Mouse (Mus musculus): ENCODE results near the gene Exd2. TPM values are rescaled to one million over a fixed set of nuclear protein-coding genes. Genes with fewer than 3 reads are reported as not detected.

Gene Exd2
- total RNA-seq, 2 experiments from 2014 or later: 108 to 112 TPM

- peak in 1 of 2 experiments; percentile 52 for DNase-seq (ENCODE audit: low spot score in 2 of 2)
These were observed 82.4 kb downstream of the Exd2 start for GRCm38 (mm10) chr12:80545310-80545709.

- peak in 1 of 2 experiments; percentile 48 for DNase-seq (ENCODE audit: low spot score in 2 of 2)
These were observed 86.8 kb downstream of the Exd2 start for GRCm38 (mm10) chr12:80549646-80550045.

Other genes with a start within 250 kb of the Exd2 start
- 100 to 1,000 TPM; 107 to 115 TPM for gene Actn1, start 202.7 kb upstream of the Exd2 start, total RNA-seq (2021)
- gene Dcaf5, start 26.5 kb upstream of the Exd2 start, total RNA-seq (2021): 10 to 100 TPM; 70.9 to 74.1 TPM
- 10 to 100 TPM; 89.3 to 96.7 TPM for gene Galnt16, start 55.2 kb downstream of the Exd2 start, total RNA-seq (2021)
- 10 to 100 TPM; 40.6 to 41.3 TPM for gene Slc39a9, start 180.8 kb downstream of the Exd2 start, total RNA-seq (2021)
- 10 to 100 TPM; 31.9 to 37.2 TPM for gene Erh, start 181.2 kb downstream of the Exd2 start, total RNA-seq (2021)
- gene Plekhd1, start 229.5 kb downstream of the Exd2 start, total RNA-seq (2021): 1 to 10 TPM; 2.1 to 3.6 TPM

Data from left cerebral cortex, adult 18-20 months (tissue).